Mouse (Mus musculus): ENCODE measurements at regions not wholly inside any gene's neighbourhood (a gene's known extent, or its start where the extent isn't known, plus 50 kb on each side); places are given as distances from the start of the nearest gene placed in this dataset.

GRCm38 (mm10) chr3:119958799-119959467, 174.7 kb upstream of the Ptbp2 start:
- peak; percentile 43 for DNase-seq

DNA sequence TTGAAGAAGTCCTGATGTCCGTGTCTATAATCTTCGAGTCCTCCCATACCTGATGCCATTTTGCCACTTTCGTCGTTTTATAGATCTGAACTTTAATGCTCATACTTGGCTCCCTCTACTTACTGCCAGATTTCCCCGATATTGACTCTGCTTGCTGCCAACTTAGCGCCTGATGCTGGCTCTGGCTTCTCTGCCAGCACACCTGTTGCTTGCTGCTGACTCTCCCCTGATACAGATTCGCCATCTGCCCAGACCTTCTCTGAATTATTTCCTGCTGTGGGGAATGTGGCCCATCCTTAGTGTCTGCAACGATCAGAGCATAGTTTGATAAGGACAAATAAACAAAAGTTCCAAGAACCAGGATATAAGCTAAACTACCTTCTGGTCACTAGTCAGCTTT, 173.3 kb upstream of the Ptbp2 start:
- no peak for DNase-seq

DNA sequence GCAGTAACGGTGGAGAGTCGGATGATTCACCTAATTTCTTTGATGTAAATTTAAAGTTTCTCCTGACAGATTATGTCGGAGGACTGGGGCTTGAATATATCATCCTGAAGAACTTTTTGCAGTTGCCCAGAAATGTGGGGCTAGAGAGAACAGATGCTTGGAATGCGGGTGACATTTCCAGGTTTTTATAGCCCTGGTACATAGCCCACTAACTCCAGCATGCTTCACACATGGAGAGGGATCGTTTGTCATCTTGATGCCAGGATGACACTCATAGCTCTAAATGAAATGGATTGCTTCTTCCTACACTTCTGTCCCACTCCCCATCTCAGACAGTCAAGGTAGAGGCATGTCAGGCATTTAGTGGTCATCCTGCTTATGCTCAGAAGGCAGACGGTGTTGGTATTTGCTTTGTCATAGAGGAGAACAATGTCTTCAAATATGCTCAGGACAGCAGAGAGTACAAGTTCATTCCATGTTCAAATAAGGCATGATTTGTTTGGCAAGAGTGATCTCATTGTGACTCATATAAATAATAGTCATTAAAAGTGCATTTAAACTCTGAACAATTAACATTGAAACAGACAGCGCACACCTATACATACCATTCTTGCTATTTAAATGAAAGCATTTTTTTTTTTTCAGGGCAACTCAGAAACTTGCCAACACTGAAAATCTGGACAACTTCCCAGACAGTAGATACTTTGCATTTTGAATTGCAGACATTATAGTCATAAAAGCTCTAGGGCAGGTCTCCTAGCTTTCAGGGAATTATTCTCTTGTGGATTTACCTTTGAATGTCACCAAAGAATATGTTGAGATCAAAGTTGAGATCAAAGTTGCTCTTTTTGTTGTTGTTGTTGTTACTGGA, 171.7 kb upstream of the Ptbp2 start:
- DNase-seq, result no peak

GRCm38 (mm10) chr3:119950721-119951120, 166.5 kb upstream of the Ptbp2 start:
- DNase-seq, result no peak

DNA sequence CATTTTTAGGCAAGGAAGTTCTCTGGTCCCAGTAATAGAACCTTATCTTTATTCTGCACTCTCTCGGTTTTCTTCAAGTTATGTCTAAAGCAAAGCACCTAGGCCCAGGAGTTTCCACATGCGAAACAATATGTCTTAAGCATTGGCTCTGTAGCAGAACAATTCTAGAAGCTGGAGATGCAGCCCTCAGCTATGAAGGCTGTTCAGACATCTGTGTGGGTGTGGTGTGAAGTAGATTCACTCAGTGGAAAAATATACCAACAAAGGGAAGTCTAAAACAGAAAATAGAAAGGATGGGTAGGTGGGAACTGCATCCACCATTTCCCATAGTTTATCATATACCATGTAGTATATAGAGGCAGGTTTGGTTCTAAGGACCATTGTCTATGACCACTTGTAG, 165.8 kb upstream of the Ptbp2 start:
- no peak for DNase-seq

DNA sequence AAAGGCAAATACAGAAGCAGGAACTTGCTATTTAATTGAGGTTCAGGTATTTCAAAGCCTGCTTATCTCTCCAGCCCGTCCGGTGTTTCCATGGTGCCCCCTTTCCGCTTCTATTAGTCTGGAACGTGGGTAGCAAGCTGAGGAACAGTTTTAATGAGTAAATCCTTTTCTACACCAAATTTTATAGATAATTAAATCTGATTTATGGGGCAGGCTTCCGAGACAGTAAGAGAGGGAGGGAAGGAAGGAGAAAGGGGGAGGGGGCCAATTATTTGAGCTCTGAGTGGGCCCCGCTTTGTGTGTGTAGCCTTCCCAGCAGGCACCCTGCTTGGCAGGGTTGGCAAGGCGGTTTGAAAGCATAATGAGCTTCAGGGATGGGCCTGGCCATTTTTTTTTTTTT, 165.4 kb upstream of the Ptbp2 start:
- peak; percentile 66 for DNase-seq

GRCm38 (mm10) chr3:119949041-119949470, 164.8 kb upstream of the Ptbp2 start:
- peak; percentile 69 for DNase-seq

- peak; percentile 35 for DNase-seq
These were observed 162.9 kb upstream of the Ptbp2 start for GRCm38 (mm10) chr3:119947126-119947525.

DNA sequence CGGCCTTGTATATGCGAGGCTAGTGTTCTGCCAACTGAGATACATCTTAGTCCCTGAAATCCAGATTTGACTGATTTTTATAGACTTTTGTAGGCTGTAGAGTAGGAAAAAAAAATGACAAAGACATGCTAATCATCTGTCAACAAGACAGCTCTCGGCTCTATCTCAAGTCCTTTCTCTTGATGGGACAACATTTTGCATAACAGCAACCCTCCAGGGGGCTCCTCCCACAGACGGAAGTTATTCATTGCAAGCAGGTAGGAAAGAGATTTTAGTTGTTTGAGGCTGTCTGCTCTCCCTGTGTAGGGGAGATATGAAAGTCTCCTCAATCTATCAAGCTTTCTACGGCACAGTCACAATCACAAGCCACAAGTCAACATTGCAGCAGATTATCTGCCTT, 159.8 kb upstream of the Ptbp2 start:
- DNase-seq, result no peak

DNA sequence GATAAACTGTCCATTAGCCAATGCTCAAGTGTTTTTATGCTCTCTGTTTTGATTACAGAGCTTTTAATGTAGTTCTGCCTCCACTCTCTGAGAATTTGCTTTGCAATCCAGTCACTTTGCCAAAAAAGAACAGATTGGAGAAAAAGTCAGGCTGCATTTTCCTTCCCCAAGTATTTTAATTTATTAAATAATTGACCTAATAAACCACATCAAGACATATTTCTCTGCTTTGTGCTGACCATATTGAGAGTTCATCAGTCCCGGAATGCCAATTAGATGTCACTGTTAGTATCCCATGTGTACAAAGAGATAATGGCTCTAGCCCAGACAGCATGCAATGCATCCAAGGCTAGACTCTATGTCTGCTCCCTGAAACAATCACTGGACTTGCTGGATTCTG, 154.8 kb upstream of the Ptbp2 start:
- no peak for DNase-seq

- DNase-seq, result no peak
These were observed 154.2 kb upstream of the Ptbp2 start for GRCm38 (mm10) chr3:119938425-119938824.

- no peak for DNase-seq
These were observed 152.3 kb upstream of the Ptbp2 start for GRCm38 (mm10) chr3:119936526-119936925.

- peak; percentile 44 for DNase-seq
These were observed 148.8 kb upstream of the Ptbp2 start for GRCm38 (mm10) chr3:119933049-119933511.

DNA sequence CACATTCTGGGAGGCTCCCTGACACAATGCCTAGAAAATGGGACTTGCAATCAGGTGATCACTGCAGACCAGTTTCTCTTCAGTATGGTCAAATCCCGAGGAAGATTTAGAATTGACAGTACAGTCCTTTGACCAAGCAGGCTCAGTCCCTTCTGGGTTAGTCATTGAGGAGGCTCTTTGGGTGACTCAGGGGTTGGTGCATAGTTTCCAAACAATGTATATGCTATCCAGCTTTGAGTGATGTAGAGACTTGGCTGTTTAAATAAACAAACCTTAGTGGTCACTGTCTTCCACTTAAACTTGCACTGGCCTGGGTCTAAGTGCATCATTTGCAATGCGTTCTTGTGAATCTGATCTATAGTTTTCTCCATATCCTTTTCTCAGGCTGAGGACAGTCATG, 144.0 kb upstream of the Ptbp2 start:
- no peak for DNase-seq

DNA sequence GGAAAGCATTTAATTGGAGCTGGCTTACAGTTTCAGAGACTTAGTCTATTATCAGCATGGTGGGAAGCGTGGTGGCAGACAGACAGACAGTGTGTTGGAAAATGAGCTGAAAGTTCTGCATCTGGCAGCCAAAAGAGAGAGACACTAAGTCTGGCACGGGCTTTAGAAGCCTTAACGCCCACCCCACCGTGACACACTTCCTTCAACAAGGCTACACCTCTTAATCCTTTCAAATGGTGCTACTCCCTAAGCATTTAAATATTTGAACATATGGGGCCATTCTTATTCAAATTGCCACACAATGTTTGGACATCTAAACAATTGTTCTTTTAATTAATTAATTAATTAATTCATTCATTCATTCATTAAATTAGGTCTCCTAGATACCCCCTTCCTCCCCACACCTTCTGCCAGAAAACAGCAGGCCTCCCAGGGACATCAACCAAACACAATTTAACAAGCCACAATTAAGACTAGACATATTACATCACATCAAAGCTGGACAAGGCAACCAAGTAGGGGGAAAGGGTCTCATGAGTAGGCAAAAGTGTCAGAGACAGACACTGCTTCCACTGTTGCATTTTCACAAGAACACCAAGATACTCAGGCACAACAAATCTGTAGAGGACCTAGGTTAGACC, 135.4 kb upstream of the Ptbp2 start:
- DNase-seq, result no peak

DNA sequence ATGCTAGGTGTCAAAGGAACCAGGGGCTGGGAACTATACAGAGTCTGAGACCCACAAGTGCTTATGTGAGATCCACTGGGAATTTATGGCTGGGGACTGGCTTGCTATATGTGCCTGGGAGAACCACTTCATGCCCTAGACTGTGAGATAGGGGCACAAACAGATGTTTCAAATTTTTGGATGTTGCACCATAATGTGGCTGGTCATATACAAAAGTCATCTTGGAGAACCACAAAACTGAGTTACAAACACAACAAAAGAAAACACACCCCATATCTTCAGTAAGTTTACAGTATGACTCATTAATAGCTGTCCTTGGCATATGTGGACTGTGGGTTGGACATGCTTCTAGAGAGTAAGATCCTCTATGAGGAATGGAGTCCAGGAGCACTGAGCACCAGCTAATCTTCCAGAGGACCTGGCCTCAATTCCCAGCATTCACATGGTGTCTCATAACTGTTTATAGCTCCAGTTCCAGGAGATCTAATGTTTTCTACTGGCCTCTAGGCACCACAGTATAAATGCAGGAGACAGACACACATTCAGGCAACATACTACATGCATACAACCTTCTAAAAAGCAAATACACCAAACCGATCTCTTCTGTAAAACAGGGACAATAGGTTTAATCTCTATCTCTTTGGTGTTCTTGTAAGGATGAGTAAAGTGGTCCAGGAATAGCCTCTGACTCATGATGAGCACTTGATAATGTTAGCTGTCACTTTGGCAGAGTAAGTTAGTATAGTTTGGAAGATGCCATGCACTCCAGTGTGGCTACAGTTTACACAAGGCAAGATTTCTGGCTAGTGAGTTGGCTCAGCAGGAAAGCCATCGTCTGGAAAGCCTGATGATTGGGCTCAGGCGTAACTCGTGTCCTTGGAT, 132.0 kb upstream of the Ptbp2 start:
- DNase-seq, result no peak

DNA sequence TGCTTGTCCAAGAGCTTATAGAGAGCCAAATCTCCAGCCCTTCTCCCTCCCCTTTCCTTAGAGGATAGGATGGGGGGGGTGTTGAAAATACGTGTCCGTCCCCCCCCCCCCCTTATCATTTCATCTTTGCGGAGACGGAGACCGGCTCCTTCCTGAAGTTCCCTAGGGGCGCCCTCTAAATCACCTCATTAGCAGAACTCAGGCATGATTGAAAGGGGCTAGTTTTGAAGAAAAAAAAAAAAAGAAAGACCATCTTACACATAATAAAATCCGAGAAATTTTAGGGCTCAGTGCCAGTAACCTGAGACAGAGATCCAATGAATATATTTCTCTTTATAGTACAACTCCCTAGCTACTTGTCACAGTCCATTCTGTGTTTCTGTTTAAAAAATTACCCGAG, 127.3 kb upstream of the Ptbp2 start:
- peak; percentile 26 for DNase-seq

DNA sequence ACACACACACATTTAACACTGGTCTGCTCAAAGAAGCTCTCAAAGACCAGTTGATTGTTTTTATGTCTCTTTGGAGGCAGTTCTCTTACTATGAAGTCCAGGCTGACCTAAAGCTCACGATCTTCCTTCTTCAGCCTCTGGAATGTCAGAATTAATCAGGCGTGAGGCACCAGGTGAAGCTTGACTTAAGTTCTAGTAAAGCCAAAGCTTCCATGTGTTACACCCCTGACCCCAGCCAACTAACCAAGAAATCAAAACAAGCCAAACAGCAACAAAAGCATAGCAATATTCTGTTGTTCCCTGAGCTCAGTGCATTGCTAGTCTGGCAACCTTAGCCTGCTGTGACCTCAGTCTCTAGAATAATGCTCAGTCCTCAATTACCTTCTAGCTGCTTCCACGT, 120.0 kb upstream of the Ptbp2 start:
- no peak for DNase-seq

DNA sequence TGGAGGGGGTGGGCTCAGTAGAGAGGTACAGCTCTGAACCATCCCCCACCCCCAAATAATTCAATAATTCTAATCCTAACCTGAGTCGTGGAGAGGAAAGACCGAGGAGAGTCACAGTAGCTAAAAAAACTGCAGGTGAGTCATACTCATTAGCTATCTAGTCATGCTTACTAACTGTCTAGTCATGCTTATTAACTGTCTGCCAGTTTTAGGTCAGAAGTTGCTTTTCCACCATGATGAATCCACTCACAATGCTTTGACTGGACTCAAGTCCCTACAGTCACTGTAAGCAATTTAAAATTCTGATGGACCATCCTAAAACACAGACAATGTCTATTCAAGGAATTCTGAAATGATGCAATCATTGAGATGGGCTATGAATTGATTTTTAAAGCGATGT, 110.9 kb upstream of the Ptbp2 start:
- no peak for DNase-seq

DNA sequence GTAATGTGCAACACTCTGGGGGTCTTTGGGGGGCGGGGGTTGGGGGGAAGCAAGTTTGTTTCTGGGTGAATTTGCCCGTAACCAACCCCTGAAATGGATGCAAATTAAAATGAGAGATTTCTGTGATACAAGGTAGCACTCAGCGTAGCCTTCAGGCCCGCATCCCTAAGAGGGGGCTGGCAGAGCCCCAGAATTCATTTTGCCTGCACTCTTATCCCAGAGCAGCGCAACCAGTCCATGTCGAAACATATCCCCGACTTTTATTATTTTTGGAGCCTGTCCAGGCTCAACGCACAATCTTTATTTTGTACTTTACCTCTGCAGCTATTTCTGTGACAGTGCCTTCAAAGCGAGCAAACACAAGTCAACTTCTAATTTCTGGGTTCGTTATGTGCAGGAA, 109.8 kb upstream of the Ptbp2 start:
- no peak for DNase-seq

DNA sequence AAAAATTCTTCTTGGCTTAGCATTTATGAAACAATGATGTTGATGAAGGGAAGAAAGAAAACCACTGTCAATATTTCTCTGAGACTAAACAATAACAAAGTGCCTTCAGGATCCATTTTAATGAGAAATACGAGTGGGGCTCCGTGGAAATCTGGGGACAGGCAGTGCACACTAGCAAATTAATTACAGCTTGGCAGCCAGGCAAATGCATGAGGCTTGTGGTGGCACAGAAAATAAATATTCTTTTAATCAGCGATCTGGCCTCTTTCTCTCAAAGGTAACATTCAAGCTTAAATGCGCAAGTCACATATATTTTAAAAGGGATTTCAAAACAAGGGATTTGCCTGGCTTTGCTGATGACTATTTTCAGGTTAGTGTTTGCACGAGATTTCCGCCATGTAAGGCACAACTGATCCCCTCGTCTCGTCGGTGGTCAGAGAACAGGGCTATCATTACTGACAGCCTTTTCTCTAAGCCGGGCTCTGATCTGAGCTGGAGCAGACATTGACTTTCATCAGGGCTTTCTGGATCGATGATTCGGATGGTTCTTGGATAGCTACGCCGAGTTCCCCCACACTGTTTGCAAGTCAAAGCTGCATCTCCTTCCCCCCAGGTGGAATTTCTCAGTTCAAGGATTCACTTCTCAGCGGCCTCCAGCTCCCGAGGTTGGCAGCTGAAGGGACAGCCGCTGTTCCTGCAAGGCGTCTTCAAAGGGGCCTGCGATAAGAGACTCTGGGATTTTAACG, 109.1 kb upstream of the Ptbp2 start:
- peak; percentile 42 for DNase-seq

All from embryo, embryonic 11 days (tissue).